Mouse (Mus musculus): ENCODE measurements around the gene A930004D18Rik.

GRCm38 (mm10) chr2:18019122-18019521 is 18.4 kb downstream of the A930004D18Rik start:
- TF ChIP-seq MAFK (IDR thresholded peaks at IDR 0.05; ENCODE audit: insufficient read depth, low read depth, low read length) (peak; percentile 94), HCFC1 (IDR thresholded peaks at IDR 0.05; ENCODE audit: borderline replicate concordance, insufficient read depth, low read length) (no peak)
